Mouse (Mus musculus) hindbrain, postnatal 0 days (tissue): ENCODE results near the gene Wfdc18. TPM values are rescaled to one million over a fixed set of nuclear protein-coding genes. Genes with fewer than 3 reads are reported as not detected.

Experiments
- ATAC-seq: fragments of 200-750 bp; cut with Nextera tagmentation; 2 replicates; pipeline ENCODE4 v1.8.0; 2017; ENCODE audit warnings: mild to moderate bottlenecking, moderate TSS enrichment, moderate library complexity
- DNase-seq: peaks from one replicate; pipeline ENCODE4 v3.0.0-alpha.2; 2015; ENCODE audit warnings: low spot score
- H3K27ac ChIP-seq: fragments of 300-500 bp; sonication (generic); 2 replicates; pipeline ENCODE4 v1.5.1; 2014; ENCODE audit warnings: mild to moderate bottlenecking
- H3K27me3 ChIP-seq: fragments of 300-500 bp; sonication (generic); 2 replicates; pipeline ENCODE4 v1.6.1; 2014; ENCODE audit warnings: low read length, mixed read lengths; ENCODE audit not compliant: insufficient read depth
- H3K36me3 ChIP-seq: fragments of 300-500 bp; sonication (generic); 2 replicates; pipeline ENCODE4 v1.6.1; 2014; ENCODE audit warnings: low read length, mixed read lengths; ENCODE audit not compliant: insufficient read depth
- H3K4me1 ChIP-seq: fragments of 300-500 bp; sonication (generic); 2 replicates; pipeline ENCODE4 v1.6.1; 2014; ENCODE audit warnings: antibody characterized with exemption, low read length, mixed read lengths; ENCODE audit not compliant: insufficient read depth
- H3K4me2 ChIP-seq: fragments of 300-500 bp; sonication (generic); 2 replicates; pipeline ENCODE4 v1.6.1; 2014; ENCODE audit warnings: low read depth, mild to moderate bottlenecking, low read length, moderate library complexity, mixed read lengths
- H3K4me3 ChIP-seq: fragments of 300-500 bp; sonication (generic); 2 replicates; pipeline ENCODE4 v1.5.1; 2014; ENCODE audit warnings: low read length
- H3K9ac ChIP-seq: fragments of 300-500 bp; sonication (generic); replicated peaks from 2 replicates; pipeline ENCODE4 v1.6.1; 2014; ENCODE audit warnings: mild to moderate bottlenecking, low read length, moderate library complexity, mixed read lengths
- H3K9me3 ChIP-seq: fragments of 300-500 bp; sonication (generic); 2 replicates; pipeline ENCODE4 v1.6.1; 2016; ENCODE audit warnings: low read length, mixed read lengths
- CTCF ChIP-seq: IDR thresholded peaks from 2 replicates; pipeline ENCODE4 v1.5.1; 2016; ENCODE audit warnings: antibody characterized with exemption, control low read depth, low read depth
- WGBS: fragments of 180-500 bp; shearing (Covaris S2); extraction: QIAGEN DNeasy Blood & Tissue Kit; methylation state at CpG from one replicate; pipeline ENCODE4 v1.1.7; 2014; 5-methylcytosine and 5-hydroxymethylcytosine counted together
- polyA plus RNA-seq: library from polyadenylated mRNA; unstranded; fragments of >200 nt; fragmentation: Nextera tagmentation; extraction: Ambion mirVana; gene quantifications from 2 replicates; pipeline ENCODE4 v1.2.1, GENCODE M21; 2015
- total RNA-seq: library from RNA; depleted of rRNA; stranded (reverse); fragments of >200 nt; gene quantifications from 2 replicates; pipeline ENCODE4 v1.2.3, GENCODE M21; 2014

The Wfdc18 gene
- total and polyA plus RNA-seq, 2 experiments from 2014 or later: 0.84 TPM; not detected in 1

DNA sequence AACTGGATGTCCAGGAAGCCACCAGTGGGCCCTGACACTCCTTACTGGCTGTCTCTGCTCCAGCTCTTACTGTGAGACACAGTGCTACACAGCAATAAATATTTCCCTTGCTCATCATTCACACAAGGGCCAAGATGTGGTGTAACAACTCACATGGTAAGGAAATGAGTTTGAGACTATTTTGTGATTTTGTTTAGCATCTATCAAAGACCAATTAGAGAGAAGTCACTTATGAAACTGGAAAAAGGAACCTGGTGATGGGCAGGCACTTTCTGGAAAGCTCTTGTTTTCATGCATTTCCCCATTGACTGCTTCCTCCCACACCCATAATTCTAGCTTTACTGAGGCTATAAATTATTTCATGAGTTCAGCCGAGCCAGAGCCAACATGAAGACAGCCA is 5.1 kb upstream of the Wfdc18 start, which contains the start of gene Wfdc17:
TSS of gene Wfdc17 (plus strand) at position 287 of the 400 bp plus-strand sequence.
- WGBS: 69% methylated on average over 1 of the region's 1 CpGs
- H3K4me2 ChIP-seq: no peak within 1 kb of the TSS
- no peak within 1 kb of the TSS for H3K4me3 ChIP-seq
- no peak for TF ChIP-seq CTCF
- no peaks in the 10 kb centered on the region for H3K36me3 ChIP-seq
- DNase-seq (no peak), ATAC-seq (no peak)
- H3K9me3 ChIP-seq: no peaks in the 10 kb centered on the region
- H3K27ac ChIP-seq: no peak within 1 kb of the TSS
- H3K4me1 ChIP-seq: no peaks in the 10 kb centered on the region
- no peak within 1 kb of the TSS for H3K9ac ChIP-seq
- H3K27me3 ChIP-seq: no peaks in the 10 kb centered on the region

GRCm38 (mm10) chr11:83709683-83710082 is 868 bp downstream of the Wfdc18 start:
- TF ChIP-seq CTCF: no peak
- ATAC-seq (no peak), DNase-seq (no peak)
- WGBS: 87% methylated on average over 5 of the region's 5 CpGs
- Histone ChIP-seq H3K4me3 (no peak overlapping the region), H3K27ac (no peak overlapping the region), H3K36me3 (no peaks in the 10 kb centered on the region), H3K27me3 (no peaks in the 10 kb centered on the region), H3K9ac (no peak overlapping the region), H3K9me3 (no peaks in the 10 kb centered on the region), H3K4me2 (no peak overlapping the region), H3K4me1 (no peaks in the 10 kb centered on the region)

DNA sequence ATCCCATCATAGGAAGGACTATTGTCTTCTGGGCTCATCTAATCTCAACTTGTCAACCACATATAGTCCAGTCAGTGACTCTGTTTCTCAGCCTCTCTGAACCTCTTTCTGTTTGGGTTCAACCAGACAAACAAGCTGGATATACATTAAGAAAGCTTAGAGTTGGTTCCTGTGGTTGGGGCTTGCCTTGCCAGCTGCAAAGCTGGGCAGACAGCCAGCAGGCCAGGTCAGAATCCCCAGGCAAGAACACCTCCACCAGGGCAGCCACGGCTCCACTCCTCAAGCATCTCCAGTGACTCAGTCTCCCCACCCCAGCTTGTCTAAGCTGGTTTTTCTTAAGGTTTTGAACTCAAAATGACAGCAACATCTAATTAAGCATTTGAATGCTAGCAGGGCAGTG is 3.9 kb downstream of the Wfdc18 start:
- WGBS: 70% methylated on average over 1 of the region's 1 CpGs
- Histone ChIP-seq H3K27me3 (no peaks in the 10 kb centered on the region), H3K36me3 (no peaks in the 10 kb centered on the region), H3K27ac (no peak overlapping the region), H3K4me2 (no peak overlapping the region), H3K4me1 (no peaks in the 10 kb centered on the region), H3K4me3 (no peak overlapping the region), H3K9ac (no peak overlapping the region), H3K9me3 (no peaks in the 10 kb centered on the region)
- no peak for ATAC-seq
- no peak for DNase-seq
- no peak for TF ChIP-seq CTCF

GRCm38 (mm10) chr11:83713925-83714324 is 5.1 kb downstream of the Wfdc18 start:
- no peak for TF ChIP-seq CTCF
- WGBS: 79% methylated on average over 2 of the region's 2 CpGs

DNA sequence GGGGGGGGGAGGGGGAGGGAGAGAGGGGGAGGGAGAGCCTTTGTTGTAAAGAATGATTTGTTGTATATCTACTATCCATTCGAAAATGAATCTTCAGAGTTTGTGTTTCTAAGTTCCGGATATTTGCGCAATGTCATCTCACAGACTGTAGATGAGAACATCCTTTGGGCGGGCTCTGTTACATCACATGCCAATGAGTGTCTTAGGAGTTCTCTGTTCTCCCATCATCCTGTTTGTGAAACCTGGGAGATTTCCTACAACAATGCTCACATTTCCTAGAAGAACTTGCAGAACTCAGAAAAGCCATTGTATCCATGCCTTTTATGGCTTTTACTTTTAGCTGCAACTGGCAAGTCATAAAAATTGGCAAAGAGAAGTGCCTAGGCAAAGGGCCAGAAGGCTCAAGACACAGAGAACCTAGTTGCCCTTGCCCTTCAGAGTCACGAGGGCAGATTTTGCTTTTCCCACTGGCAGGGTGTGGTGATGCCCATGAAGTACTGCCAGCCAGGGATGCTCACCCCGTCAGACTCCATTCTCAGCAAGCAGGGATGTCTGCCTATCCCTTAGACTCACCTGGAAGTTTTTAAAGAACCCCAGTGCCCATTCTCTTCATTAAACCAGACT is 8.3 kb downstream of the Wfdc18 start:
- Histone ChIP-seq H3K9me3 (no peaks in the 10 kb centered on the region), H3K36me3 (no peaks in the 10 kb centered on the region), H3K4me1 (no peaks in the 10 kb centered on the region), H3K27ac (no peak overlapping the region), H3K4me3 (no peak overlapping the region), H3K4me2 (no peak overlapping the region), H3K9ac (no peak overlapping the region), H3K27me3 (no peaks in the 10 kb centered on the region)
- WGBS: 83% methylated on average over 6 of the region's 6 CpGs
- DNase-seq (no peak), ATAC-seq (no peak)
- no peak for TF ChIP-seq CTCF

More at GRCm38 (mm10) chr11:83713925-83714324, 5.1 kb downstream of the Wfdc18 start:
- H3K4me3 ChIP-seq: no peak overlapping the region
- H3K9ac ChIP-seq: no peak overlapping the region
- no peaks in the 10 kb centered on the region for H3K36me3 ChIP-seq
- no peaks in the 10 kb centered on the region for H3K27me3 ChIP-seq
- H3K4me1 ChIP-seq: no peaks in the 10 kb centered on the region
- H3K27ac ChIP-seq: no peak overlapping the region
- no peak overlapping the region for H3K4me2 ChIP-seq
- H3K9me3 ChIP-seq: no peaks in the 10 kb centered on the region
- DNase-seq (no peak), ATAC-seq (no peak)

- H3K27me3 ChIP-seq: no peaks in the 10 kb centered on the region
- TF ChIP-seq CTCF: no peak
- ATAC-seq (no peak), DNase-seq (no peak)
- no peak overlapping the region for H3K9ac ChIP-seq
- no peaks in the 10 kb centered on the region for H3K36me3 ChIP-seq
- no peaks in the 10 kb centered on the region for H3K4me1 ChIP-seq
- no peak overlapping the region for H3K4me2 ChIP-seq
- no peaks in the 10 kb centered on the region for H3K9me3 ChIP-seq
- no peak overlapping the region for H3K27ac ChIP-seq
- H3K4me3 ChIP-seq: no peak overlapping the region
Measured at GRCm38 (mm10) chr11:83720766-83721165, 12.0 kb downstream of the Wfdc18 start.

DNA sequence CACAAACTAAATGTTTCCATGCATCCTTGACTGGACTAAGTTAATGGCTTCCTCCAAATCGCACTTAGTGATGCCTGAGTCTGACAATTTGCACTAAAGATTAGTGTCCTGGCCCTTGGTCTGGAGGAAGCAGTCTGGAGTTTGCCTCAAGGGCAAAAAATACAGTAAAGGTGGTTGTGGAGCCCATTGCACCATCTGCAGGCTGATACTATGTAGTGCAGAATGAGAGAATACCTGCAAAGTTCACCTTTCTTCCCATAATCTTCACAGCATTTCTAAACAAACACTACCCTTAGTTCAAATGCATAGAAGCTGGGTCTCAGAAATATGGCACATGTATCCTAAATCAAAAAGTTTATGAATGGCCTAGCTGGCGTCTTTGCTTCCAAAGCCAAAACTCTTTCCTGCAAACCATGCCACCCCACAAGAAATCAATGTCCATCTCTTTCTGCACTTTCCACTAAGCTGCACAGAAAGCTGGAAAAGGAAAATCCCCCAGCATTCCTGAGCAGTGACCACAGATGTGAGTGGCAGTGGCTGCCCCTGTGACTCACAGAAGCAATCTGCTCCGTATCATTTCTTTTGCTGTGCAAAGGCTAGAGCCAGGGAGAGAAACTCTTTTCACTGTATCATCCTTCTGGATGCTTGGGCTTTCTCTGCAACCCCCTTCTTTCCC is 20.1 kb downstream of the Wfdc18 start:
- Histone ChIP-seq H3K9ac (no peak overlapping the region), H3K4me1 (no peaks in the 10 kb centered on the region), H3K9me3 (peaks cover 2% of the 10 kb centered on the region; the same call in 1 of the 2 replicates), H3K27ac (no peak overlapping the region), H3K27me3 (no peaks in the 10 kb centered on the region), H3K4me2 (no peak overlapping the region), H3K4me3 (no peak overlapping the region), H3K36me3 (no peaks in the 10 kb centered on the region)
- DNase-seq (peak; percentile 31), ATAC-seq (no peak)
- WGBS: 71% methylated on average over 3 of the region's 3 CpGs
- peak; percentile 63 for TF ChIP-seq CTCF
